Mouse (Mus musculus) urinary bladder, adult 18-20 months (tissue): ENCODE data around the gene S100a11.
"Not testable (repeated sequence)": the region's sequence is repeated elsewhere in the genome, so short reads cannot be mapped to it uniquely, and the experiment has no call there.

ENCODE experiments used
- DNase-seq, 2 experiments: peaks; one replicate each; pipeline ENCODE4 v3.0.0; 2022; ENCODE audit warnings: low spot score in 2 of 2, mixed read lengths in 2 of 2

The S100a11 gene

DNA sequence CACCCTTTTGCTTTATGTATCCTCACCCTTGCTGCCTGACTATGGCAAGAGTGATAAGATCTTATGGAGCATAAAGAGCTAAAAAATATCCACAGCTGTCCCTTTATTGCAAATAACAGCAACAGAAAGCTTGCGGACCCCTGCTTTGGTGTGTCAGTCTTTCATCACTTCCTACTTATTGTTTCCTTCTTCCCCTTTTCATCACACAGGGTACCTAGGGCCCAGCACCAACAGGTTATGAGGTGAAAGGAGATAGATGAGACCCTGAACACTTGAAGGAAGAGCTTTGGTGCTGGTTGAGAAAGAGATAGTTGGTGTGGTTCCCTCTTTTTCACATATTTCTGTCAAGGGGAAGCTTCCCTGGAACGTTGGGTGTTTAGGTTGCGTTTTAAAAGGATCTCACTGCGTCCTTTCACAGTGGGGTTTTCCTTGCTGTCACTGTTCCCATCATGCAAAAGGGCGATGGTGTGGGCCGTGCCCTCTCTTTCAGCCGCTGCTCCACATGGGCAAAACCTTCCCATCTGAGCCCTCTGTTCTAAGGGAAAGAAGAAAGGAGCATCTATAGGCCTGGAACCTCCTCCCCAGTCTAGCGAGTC is 1.3 kb downstream of the S100a11 start:
- no peak for DNase-seq

DNA sequence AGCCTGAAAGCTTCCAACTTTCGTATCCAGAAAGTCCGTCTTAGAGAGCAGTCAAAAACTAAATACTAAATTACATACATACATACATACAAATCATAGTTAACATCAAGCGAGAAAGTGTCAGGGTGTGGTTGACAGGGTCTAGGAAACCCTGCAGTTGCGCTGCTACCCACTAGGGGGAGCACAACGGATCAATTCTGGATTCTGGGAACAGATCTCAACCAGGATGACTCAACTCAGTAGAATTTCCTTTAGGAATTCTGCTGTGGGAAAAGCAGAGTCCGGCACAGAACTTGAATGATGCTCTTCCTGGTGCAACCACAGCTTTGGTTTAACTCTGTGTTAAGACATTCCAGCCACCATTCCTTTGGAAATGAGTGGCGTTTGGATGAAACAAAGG is 2.3 kb downstream of the S100a11 start:
- peak; percentile 32 to 48 for DNase-seq

DNA sequence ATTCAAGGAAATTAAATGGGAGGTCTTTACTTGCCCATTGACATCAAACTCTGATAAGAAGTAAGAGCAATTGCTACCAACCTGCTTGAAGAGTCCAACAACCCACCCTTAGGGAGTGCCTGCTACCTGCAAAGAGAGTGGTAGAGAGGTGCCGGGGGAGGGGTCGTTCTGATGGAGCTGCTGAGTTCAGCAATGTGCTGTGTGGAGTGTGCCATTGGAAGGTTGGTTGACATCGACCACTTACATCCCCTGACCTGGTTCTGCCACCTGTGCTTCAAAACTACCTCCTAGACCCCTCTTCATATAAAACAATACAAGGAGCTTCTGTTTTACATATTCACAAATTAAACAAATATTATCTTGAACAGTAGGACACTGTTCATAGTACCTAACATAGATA is 7.0 kb downstream of the S100a11 start:
- no peak for DNase-seq

DNA sequence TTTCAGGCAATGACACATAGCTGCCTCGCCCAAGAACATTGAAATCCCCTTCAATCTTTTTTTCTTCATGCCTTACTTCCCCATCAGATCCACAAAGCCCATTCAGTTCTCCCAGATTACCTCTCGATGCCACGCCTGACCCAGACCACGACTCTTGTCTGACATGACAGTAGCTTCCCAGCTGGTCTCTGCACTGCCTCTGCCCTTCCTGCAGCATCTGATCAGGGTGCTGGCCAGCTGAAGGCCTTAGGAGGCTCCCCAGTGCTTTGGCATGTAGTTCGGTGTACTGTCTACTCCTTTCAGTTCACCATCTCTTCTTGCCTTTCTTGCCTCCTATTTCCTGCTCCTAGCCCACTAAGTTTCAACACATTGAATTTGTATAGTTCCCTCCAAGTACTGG is 8.5 kb downstream of the S100a11 start:
- no peak for DNase-seq

DNA sequence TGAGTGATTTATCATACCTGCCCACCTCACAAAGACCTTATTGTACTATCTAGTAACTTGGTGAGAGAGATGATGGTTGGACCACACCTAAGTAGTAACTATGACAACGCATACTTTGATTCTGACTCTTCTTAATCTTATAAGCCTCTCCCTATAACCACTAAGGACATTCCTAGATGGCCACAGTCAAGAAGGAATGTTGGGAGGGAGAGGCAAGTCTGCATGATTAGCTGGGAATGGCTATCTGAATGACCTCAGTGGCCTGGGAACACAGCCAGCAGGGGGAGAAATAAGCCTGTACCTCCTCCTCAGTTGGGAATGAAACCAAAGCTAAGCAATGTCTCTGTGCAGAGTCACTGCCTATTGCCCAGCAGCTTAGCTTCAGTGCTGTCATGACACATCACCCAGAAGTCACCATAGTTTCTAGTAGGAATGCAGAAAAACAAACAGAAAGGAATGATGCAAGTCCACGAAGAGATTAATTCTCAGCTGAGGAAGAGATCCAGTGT is 16.8 kb downstream of the S100a11 start:
- peak in 1 of 2 experiments; percentile 37 for DNase-seq

DNA sequence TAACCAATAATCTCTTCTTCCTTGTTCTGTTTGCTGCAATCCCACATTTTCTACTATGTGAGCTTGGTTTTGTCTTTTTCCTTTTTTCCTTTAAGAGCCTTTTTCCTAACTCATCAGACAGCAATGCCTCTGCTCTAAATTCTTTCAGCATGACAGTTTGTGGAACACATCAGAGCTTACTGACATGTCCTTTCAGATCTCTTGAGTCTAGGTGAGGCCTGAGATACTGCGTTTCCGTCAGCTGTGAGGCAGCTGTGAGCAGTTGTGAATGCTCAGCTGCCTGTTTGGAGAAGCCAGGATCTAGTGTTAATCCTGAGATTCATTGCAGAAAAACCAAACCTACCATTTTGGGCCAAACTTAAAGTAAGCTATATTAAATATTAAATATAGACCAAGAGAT is 18.2 kb downstream of the S100a11 start:
- no peak for DNase-seq

DNA sequence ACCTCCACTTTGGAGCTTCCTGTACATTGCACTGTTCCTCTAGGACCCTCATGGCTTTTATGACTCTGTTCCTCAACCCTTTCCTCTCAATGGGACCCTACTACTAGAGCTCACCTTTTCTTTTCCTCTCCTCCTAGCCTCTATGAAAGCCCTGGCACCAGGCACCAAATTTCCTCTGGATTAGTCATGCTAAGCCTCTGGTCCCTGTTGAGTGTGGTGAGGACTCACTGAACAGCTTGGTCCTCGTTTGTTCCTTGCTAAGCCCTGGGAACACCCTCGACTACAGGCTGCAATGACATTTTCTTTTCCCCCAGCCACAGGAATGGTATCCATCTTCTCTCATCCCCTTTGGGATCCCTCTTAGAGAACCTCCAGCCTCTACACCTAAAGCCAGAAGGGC is 21.2 kb downstream of the S100a11 start:
- DNase-seq = no peak

DNA sequence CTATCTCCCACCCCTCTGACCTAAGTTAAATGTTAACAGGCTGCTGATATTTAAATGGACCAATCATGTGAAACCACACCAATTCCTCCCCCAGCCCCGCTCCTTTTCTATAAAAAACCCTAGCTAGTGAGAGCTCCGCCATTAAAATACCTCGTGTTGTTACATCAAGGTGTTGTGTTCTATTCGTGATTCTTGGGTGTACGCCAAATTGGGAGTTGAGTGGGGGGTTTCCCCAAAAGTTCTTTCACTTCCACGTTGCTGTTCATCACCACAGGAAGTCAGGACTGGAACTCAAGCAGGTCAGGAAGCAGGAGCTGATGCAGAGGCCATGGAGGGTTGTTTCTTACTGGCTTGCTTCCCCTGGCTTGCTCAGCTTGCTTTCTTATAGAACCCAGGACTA is 23.9 kb downstream of the S100a11 start:
- DNase-seq = not testable (repeated sequence)

DNA sequence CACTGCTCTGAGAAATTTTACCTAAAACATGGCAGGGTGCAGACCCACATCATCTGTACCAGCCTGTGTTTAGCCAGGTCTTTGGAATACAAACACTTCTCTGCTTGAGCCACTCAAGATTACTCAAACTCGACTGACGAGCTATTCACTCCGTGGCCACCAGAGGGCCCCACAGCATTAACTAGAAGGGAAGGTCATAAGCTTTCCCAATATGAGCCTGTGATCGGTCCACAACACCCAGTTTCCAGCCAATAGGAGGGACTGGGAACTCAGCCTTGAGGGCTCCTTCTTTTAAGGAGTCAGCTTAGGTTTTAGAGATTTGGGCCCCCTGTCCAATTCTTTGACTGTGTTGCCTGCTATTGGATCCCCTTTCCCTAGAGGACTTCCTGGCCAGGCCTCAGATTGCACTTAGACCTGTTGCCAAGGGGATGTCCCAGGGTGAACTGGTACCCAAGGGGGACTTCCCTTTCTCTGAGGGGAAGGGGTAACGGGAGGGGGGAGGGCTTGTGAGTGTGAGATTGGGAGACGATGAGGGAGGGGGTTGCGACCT is 26.9 kb downstream of the S100a11 start:
- DNase-seq = peak; percentile 77 to 86

DNA sequence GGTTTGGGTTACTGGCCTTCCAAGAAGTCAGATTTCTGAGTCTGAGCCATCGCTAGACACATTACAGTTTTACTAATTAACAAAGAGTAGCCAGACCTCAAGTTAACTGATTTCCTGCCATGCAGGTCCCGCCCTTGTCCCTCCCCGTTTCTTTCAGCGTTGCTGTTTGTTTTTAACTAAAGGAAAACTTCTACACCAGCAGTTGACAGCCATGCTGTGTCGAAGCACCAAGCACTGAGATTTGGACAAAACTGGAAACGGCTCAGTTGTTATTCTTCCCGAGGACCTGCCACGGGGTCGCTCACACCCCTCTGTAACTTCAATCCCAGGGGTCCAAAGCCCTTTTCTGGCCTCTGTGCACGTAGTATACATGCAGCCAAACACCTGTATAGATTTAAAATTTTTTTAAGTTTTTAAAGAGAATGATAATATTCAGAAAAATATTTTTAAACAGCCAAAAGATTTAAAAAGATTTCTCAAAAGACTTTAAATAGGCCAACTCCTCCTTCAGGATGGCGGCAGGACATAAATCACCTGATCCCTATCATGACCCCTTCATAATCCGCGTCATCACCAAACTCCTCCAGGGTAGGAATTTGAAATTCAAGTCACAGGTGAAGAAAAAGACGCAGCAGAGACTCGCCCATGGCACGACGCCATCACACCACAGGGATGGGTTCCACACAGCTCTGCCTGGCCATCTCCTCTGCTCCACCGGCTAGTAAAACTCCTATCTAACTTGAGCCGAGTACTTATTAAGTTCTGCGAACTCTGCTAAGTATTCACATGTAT is 27.7 kb downstream of the S100a11 start:
- DNase-seq = no peak

DNA sequence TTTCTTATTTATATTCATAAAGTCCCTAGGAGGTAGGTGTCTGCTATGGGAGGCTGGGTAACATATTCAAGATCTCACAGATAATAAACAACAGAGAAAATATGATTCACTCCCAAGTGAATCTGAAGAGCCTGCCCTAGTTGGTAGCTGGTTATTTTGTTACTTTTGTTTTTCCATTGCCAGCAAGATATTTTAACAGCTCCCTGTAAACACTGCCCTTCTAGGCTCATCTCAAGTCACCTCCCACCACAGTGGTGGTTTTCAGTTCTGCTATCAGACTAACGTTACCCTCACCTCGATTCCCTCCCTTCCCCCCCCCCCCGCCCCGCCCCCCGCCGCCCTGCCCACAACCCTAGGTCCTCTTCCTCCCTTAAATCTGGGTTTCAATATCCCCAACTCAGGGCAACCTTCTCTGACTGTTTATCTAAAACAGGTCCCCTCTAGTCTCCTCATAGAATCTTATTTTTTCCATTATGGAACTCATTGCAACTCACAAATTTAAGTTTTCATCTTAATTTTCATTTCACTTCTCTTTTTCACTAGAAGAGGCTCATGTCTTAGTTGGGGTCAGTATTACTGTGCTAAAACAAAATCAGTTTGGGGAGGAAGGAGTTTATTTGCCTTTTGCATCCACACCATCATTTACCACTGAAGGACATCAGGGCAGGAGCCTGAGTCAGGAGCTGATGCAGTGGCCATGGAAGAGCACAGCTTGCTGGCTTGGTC is 28.4 kb downstream of the S100a11 start:
- DNase-seq = no peak

DNA sequence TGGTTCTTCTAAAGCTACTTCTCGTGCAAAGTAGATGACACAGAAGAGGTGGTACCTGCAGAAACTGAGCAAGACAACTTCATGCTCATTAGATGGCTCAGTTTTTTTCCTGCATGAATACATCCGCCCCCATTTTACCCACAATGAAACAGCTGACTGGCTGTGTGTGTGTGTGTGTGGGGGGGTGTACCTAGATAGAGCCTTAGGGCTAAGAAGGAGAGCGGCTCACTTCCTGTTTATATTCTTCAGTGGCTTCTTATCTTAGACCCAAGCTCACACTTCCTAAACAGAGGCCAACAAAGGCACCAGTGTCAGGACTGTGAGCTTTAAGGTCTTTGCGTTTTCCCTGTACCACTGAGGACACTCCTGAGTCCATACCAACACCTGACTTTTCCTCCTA is 29.7 kb downstream of the S100a11 start:
- DNase-seq = no peak

DNA sequence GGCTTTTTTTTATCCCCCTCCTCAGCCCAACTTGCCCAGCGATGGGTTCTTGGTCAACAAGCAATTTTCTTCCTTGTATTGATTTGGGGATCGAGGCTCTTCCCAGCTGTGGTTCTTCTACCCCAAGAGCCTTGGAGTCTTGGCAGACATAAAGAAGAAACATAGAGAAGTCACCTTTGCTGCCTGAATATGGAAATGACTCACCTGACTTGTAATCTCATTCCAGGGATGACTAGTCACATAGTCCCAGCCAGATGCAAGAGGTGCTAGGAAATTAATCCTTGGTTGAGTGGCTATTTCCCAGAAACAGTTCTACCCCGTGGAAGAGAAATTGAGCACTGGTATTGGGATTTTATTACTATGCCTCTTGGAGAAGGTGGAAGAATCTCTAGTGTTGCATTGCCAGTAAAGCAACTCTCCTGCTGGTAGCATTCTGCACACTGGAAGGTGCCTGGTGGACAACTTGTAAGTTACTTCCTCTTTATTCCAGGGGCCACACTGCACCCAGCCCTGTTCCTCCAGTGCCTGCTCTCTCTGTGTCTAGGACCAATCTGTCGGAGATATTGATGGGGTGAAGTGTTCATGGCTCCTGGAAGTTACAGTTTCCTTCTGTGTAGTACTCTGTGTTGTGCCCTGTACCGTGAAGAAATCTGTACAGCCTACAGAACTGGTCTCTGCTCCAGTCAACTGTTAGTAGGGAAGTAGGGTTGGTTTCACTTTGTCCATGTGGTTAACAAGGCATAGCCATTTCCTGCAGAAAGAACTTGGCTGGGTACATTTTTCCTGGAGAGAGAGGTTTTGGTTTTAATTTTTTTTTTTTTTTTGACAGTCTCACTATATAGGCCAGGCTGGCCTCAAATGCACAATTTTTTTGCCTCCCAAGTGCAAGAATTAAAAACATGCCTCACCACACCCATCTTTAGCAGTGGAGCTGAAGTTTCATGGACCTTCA is 31.9 kb downstream of the S100a11 start:
- no peak for DNase-seq

DNA sequence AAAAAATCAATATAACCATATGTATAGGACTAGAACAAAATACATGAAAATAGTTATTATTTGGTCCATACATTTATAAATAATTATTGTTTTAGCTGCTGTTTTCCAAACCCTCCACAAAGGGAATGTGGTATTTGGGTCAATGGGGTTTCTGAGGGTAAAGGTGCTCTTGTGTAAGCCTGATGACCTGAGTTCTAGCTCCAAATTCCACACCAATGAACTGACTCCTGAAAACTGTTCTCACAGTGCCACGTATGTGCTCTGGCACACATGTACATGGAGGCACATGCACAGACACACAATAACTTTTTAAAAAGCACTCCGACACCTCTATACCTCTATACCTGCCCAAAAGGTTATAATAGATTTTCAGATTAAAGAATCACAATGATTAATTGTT is 33.0 kb downstream of the S100a11 start:
- no peak for DNase-seq

DNA sequence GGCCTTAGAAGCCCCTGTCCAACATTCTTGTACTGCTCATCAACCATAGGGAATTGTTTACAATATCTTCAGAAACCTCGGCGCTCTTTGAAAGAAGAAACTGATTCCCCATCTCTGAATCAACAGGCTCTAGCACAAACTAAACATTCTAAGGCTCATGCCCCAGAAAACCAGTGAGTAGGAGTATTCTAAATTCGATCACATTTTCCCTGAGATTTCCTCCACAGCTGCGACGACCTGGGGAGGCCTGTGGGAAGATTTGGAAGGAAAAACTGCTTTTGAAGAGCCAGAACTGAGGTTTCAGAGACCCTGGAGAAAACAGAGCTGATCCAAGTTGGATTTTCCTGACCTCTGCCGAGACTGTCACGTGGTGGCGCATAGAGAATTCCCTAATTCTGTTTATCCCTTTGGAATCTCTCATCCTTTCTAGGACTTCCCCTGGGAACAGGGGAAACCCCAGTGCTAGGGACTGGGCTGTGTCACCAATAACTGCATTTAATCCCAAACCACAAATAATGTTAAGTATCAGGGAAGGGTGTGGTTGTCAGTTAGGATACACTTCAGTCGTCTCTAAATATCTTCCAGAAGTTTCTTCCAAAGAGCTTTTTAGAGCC is 33.6 kb downstream of the S100a11 start:
- DNase-seq = peak in 1 of 2 experiments; percentile 16

DNA sequence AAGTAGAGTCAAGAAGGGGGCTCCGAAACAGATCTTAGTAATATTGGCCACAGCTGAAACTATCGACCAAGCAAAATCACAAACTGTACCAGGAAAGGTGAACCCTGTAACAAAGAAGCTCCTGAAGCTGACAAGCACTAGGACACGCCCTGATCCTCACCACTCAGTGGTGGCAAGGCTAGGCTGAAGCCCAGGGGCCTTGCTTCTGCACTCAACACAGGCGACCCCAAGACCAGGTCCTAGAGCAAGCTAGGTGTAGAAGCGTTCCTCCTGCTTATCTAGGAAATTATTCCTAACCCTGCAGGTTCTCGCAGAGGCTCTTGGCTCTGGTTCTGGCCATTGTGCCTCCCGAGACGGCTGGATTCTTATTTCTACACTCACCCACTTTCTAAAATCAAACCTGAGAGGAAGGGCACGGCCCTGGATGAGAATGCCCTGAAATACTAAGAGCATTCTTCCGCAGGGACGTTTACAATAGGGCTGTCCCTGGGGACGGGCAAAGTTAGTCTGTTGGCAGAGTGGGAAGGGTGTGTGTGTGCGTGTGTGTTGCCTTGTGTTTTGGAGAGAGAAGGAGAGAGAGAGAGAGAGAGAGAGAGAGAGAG is 34.2 kb downstream of the S100a11 start:
- DNase-seq = peak in 1 of 2 experiments; percentile 19

DNA sequence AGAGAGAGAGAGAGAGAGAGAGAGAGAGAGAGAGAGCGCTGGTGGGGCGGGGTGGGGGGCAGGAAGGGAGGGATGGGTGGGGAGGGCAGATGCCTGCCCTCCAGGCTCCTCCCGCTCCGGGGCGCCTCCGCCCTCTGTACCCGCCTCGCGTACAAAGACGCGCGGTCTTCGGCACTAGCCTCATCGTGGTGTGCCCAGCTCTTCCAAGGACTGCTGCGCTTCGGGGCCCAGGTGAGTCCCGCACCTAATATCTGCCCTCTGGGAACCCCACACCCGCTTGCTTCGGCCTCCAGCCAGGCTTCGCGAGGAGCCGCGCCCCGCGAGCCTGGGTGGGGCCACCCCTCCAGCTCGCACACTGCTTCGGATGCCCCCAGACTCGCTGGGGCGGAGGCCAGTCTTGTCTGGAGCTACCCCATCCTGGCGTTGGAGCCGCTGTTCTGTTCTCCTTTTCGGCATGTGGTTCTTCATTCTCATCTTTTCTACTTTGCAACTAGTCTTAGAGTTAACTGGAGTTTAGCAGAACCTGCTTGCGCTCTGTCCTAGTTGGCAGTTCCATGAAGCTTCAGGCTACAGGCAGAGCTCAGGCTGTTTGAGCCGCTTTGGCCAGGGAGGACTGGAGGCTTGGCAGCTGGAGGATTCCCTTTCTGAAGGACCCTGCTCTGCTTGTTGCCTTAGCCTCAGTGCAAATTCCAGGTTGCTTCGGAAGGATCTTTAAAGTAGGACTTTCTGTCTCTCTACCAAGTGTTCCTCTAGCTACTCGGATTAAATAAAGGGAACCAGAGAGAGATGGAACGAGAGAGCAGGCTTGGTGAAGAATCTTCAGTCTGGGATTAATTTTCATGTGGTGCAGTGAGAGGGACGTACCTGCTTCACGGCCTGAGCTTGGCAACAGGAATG is 34.9 kb downstream of the S100a11 start, which contains the start of gene S100a10:
TSS of gene S100a10 (plus strand) at position 100 of the 897 bp plus-strand sequence.
- DNase-seq = peak; percentile 64 to 76

DNA sequence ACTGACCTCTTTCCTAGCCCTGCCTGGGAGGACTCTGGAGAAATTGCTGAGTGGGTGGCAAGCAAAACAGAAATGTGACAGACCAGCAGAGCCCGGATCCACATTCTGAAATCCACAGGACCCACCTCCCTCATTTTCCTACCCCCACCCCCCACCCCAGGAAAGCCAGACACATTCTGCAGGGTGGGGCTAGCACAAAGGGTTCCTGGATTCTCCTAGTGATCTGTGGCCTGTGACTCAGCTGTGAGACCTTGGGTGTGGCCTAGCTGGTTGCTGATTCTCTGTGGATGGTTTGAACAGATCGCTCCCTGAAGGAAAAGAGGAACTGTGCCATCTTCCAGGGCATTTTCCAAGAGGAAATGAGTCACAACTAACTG is 35.6 kb downstream of the S100a11 start:
- DNase-seq = peak in 1 of 2 experiments; percentile 63

DNA sequence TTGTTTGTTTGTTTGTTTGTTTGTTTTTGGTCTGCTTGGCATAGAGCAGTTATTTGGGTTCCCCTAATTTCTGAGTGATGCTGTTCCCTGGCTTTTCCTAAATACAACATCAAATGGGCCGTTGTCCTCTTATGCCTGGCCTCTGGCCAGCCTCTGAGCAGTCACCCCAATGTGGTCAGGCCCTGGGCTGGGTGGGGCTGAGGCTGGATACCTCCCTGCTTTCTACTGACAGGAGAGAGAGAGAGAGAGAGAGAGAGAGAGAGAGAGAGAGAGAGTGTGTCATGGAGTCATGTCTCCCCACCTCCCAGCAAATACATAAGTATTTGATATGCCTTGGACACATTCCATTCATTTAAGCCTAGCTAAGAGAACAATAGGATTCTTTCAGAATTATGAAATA is 36.3 kb downstream of the S100a11 start:
- no peak for DNase-seq
